Mouse (Mus musculus) midbrain, postnatal 0 days (tissue): ENCODE measurements around the gene Rasgrf2. TPM values are rescaled to one million over a fixed set of nuclear protein-coding genes. Genes with fewer than 3 reads are reported as not detected.

ENCODE experiments used
- ATAC-seq: fragments of 200-750 bp; cut with Nextera tagmentation; 2 replicates; pipeline ENCODE4 v1.8.0; 2017; ENCODE audit warnings: moderate number of reproducible peaks, mild to moderate bottlenecking, moderate TSS enrichment, moderate library complexity; ENCODE audit not compliant: low FRiP score
- DNase-seq: peaks from one replicate; pipeline ENCODE4 v3.0.0-alpha.2; 2015; ENCODE audit warnings: low spot score
- H3K27ac ChIP-seq: fragments of 300-500 bp; sonication (generic); 2 replicates; pipeline ENCODE4 v1.5.1; 2014; ENCODE audit warnings: low read depth, mild to moderate bottlenecking, low read length, mixed read lengths
- H3K27me3 ChIP-seq: fragments of 300-500 bp; sonication (generic); 2 replicates; pipeline ENCODE4 v1.6.1; 2014; ENCODE audit warnings: low read length, control low read depth, mixed read lengths; ENCODE audit not compliant: insufficient read depth
- H3K36me3 ChIP-seq: fragments of 300-500 bp; sonication (generic); 2 replicates; pipeline ENCODE4 v1.6.1; 2014; ENCODE audit warnings: low read length, control low read depth, mixed read lengths; ENCODE audit not compliant: insufficient read depth
- H3K4me1 ChIP-seq: fragments of 300-500 bp; sonication (generic); 2 replicates; pipeline ENCODE4 v1.6.1; 2014; ENCODE audit warnings: mild to moderate bottlenecking, control low read depth, antibody characterized with exemption, low read length, mixed read lengths; ENCODE audit not compliant: insufficient read depth
- H3K4me2 ChIP-seq: fragments of 300-500 bp; sonication (generic); 2 replicates; pipeline ENCODE4 v1.6.1; 2014; ENCODE audit warnings: low read depth, mild to moderate bottlenecking, low read length, mixed read lengths; ENCODE audit not compliant: poor library complexity, severe bottlenecking
- H3K4me3 ChIP-seq: fragments of 300-500 bp; sonication (generic); 2 replicates; pipeline ENCODE4 v1.5.1; 2014; ENCODE audit warnings: low read depth, mild to moderate bottlenecking, low read length, moderate library complexity
- H3K9ac ChIP-seq: fragments of 300-500 bp; sonication (generic); replicated peaks from 2 replicates; pipeline ENCODE4 v1.6.1; 2014; ENCODE audit warnings: mild to moderate bottlenecking, low read length, moderate library complexity, mixed read lengths; ENCODE audit not compliant: poor library complexity, severe bottlenecking
- H3K9me3 ChIP-seq: fragments of 300-500 bp; sonication (generic); 2 replicates; pipeline ENCODE4 v1.6.1; 2016; ENCODE audit warnings: low read length, control low read depth
- CTCF ChIP-seq: IDR thresholded peaks from 2 replicates; pipeline ENCODE4 v1.5.1; 2016; ENCODE audit warnings: antibody characterized with exemption, mild to moderate bottlenecking
- WGBS: fragments of 180-500 bp; shearing (Covaris S2); extraction: QIAGEN DNeasy Blood & Tissue Kit; methylation state at CpG from one replicate; pipeline ENCODE4 v1.1.7; 2014; 5-methylcytosine and 5-hydroxymethylcytosine counted together
- polyA plus RNA-seq: library from polyadenylated mRNA; unstranded; fragments of >200 nt; fragmentation: Nextera tagmentation; extraction: Ambion mirVana; gene quantifications from 2 replicates; pipeline ENCODE4 v1.2.1, GENCODE M21; 2015
- total RNA-seq: library from RNA; depleted of rRNA; stranded (reverse); fragments of >200 nt; gene quantifications from 2 replicates; pipeline ENCODE4 v1.2.3, GENCODE M21; 2014

Rasgrf2 gene
- total and polyA plus RNA-seq, 2 experiments from 2014 or later: 16.7 to 105 TPM

DNA sequence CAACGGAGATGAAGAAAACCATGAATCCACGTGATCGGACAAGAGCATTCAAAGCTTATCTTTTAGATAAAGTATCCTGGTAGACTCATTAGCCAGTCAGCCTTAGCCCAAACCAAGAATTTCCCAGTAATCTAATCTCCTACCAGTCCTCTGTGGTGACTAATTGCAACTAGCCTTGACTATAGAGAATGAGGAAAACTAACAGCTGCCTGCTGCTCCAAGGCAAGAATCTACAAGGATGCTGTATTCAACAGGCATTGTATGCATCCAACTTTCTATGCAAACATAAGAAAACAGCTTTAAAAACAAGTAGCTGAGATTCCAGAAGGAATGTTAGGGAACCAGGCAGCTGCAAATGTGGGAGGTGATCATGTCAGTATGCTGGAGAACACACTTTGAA is 149.4 kb downstream of the Rasgrf2 start:
- Histone ChIP-seq H3K9ac (no peak overlapping the region), H3K27me3 (no peaks in the 10 kb centered on the region), H3K4me3 (no peak overlapping the region), H3K4me2 (no peak overlapping the region), H3K9me3 (no peaks in the 10 kb centered on the region), H3K27ac (no peak overlapping the region), H3K4me1 (no peaks in the 10 kb centered on the region), H3K36me3 (no peaks in the 10 kb centered on the region)
- ATAC-seq: no peak
- 92% methylated on average over 3 of the region's 3 CpGs for WGBS
- no peak for DNase-seq
- no peak for TF ChIP-seq CTCF

DNA sequence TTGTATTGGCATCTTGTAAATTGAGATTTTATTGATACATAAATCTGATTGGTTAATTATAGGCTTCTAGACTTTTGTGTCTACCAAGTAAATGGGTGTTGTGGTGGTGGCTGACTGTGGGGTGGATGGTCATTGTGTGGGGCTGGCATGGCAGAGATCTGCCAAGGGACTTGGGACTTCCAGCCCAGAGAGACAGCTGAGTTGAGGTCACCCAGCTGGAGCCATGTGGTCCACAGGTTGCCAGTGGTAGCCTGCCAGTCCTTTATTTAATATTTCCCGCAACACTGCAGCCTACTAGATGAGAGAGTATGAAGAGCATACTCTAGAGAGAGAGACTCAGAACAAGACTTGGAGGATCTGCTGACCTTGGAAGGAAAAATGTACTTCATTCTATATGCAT is 150.0 kb downstream of the Rasgrf2 start:
- TF ChIP-seq CTCF: no peak
- WGBS: 100% methylated on average over 1 of the region's 1 CpGs
- Histone ChIP-seq H3K9ac (no peak overlapping the region), H3K4me1 (no peaks in the 10 kb centered on the region), H3K36me3 (no peaks in the 10 kb centered on the region), H3K27ac (no peak overlapping the region), H3K27me3 (no peaks in the 10 kb centered on the region), H3K4me2 (no peak overlapping the region), H3K9me3 (no peaks in the 10 kb centered on the region), H3K4me3 (no peak overlapping the region)
- DNase-seq: no peak
- ATAC-seq: no peak

DNA sequence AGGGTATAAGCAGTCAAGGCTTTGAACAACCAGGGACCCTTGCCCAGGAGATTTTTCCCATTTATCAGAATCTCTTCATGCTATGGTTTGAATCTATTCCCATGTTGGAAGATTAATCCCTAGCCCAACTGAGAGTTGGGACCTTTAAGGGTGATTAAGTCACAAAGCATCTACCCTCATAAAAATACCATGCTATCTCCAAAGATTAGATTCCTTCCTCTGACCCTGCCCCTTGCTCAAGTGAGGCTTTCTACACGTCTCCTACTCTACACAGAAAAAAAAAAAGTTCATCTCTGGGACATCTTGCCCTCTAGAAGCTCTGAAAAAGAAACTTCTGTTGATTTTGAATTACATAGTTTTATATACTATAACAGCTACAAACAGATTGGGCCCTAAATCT is 154.5 kb downstream of the Rasgrf2 start:
- TF ChIP-seq CTCF: no peak
- H3K9me3 ChIP-seq: no peaks in the 10 kb centered on the region
- no peaks in the 10 kb centered on the region for H3K27me3 ChIP-seq
- no peaks in the 10 kb centered on the region for H3K36me3 ChIP-seq
- DNase-seq (no peak), ATAC-seq (no peak)
- no peak overlapping the region for H3K4me2 ChIP-seq
- no peak overlapping the region for H3K27ac ChIP-seq
- no peak overlapping the region for H3K4me3 ChIP-seq
- 85% methylated on average over 1 of the region's 1 CpGs for WGBS
- H3K9ac ChIP-seq: no peak overlapping the region
- H3K4me1 ChIP-seq: no peaks in the 10 kb centered on the region

GRCm38 (mm10) chr13:91976541-91976940 is 154.9 kb downstream of the Rasgrf2 start:
- 84% methylated on average over 2 of the region's 2 CpGs for WGBS
- Histone ChIP-seq H3K4me2 (no peak overlapping the region), H3K4me1 (no peaks in the 10 kb centered on the region), H3K4me3 (no peak overlapping the region), H3K9ac (no peak overlapping the region), H3K9me3 (no peaks in the 10 kb centered on the region), H3K27ac (no peak overlapping the region), H3K27me3 (no peaks in the 10 kb centered on the region), H3K36me3 (no peaks in the 10 kb centered on the region)
- ATAC-seq (no peak), DNase-seq (no peak)
- no peak for TF ChIP-seq CTCF

GRCm38 (mm10) chr13:91974154-91974553 is 157.3 kb downstream of the Rasgrf2 start:
- H3K4me2 ChIP-seq: no peak overlapping the region
- DNase-seq: no peak
- WGBS: 100% methylated on average over 1 of the region's 1 CpGs
- no peaks in the 10 kb centered on the region for H3K4me1 ChIP-seq
- ATAC-seq: no peak
- H3K27me3 ChIP-seq: no peaks in the 10 kb centered on the region
- no peak overlapping the region for H3K4me3 ChIP-seq
- H3K27ac ChIP-seq: no peak overlapping the region
- H3K9ac ChIP-seq: no peak overlapping the region
- H3K36me3 ChIP-seq: no peaks in the 10 kb centered on the region
- TF ChIP-seq CTCF: no peak
- H3K9me3 ChIP-seq: no peaks in the 10 kb centered on the region

GRCm38 (mm10) chr13:91971246-91971645 is 160.2 kb downstream of the Rasgrf2 start:
- Histone ChIP-seq H3K4me3 (no peak overlapping the region), H3K36me3 (no peaks in the 10 kb centered on the region; the same call in 1 of the 2 replicates), H3K4me1 (no peaks in the 10 kb centered on the region), H3K27ac (no peak overlapping the region), H3K9ac (no peak overlapping the region), H3K9me3 (no peaks in the 10 kb centered on the region), H3K4me2 (no peak overlapping the region), H3K27me3 (no peaks in the 10 kb centered on the region)
- DNase-seq: no peak
- WGBS: 89% methylated on average over 3 of the region's 3 CpGs
- ATAC-seq: no peak
- TF ChIP-seq CTCF: no peak
